Mouse (Mus musculus): Measurements from ENCODE around the gene Sh3bgrl2. TPM values are rescaled to one million over a fixed set of nuclear protein-coding genes. Genes with fewer than 3 reads are reported as not detected.
A peak's percentile ranks its signal among the peaks of the same experiment; 100 is the strongest.

Sh3bgrl2 gene
- polyA plus RNA-seq, 1 experiment, result 13.8 TPM

DNA sequence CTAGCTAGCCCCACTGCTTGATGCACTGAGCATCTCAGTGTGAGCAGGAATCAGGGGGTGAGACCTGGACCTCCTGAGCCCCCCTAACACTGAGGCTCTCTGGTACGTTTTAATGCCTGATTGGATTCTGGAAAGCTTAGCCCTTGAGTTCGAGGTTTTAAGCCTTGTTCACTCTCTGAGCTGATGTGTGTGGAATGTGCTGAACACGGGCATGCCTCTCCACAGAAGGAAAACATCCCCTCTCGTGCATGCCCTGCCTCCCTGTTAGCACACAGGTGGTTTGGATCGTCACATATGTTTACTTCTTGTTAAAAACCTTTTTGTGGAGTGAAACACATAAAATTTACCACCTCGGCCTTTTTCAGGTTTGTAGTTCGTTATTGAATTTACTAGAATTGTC lies 34.6 kb downstream of the Sh3bgrl2 start:
- Histone ChIP-seq H3K4me1 (ENCODE audit: control insufficient read depth, insufficient read depth, low read length) (peaks cover 3% of the 10 kb centered on the region; the same call in 1 of the 2 replicates), H3K4me3 (ENCODE audit: insufficient read depth, low read length) (no peak overlapping the region), H3K27ac (ENCODE audit: insufficient read depth, low read length) (no peak overlapping the region)
- TF ChIP-seq POLR2A (IDR thresholded peaks at IDR 0.05; ENCODE audit: extremely low read depth, insufficient read depth, low read length), result no peak
- TF ChIP-seq CTCF (IDR thresholded peaks at IDR 0.05; ENCODE audit: extremely low read depth, insufficient read depth, low read length), result no peak

DNA sequence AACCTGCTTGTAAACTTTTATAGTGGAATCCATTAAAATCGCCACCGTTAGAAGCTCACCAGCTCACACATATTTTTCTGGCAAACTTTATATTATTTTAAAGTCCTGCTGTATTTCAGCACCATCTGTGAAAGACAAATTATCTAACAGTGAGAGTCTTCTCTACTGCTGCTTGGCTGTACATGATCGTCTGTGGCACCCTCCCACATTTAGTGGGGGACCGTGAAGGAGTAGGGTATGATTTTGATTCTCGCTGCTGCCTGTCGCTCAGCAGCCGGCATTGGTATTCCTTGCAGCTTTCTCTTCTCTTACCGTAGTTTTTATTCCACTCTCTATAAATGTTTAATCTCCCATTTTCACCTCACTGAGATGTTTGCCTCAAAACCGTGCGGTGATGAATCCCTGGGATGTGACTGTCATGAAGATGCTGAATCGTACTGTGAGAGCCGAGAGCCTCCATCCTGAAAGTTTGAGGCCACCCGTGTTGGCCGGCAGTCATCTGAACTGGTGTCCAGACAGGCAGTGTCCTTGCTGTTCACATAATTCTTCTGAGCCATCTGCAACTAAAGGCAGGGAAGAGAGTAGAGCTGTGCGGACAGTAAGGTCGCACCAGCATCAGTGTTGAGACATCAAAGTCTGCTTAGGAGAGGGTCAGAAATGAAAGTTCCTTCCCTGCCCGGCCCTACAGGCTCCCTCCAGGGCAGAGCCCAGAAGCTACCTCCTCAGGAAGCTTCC lies 38.4 kb downstream of the Sh3bgrl2 start:
- Histone ChIP-seq H3K4me3 (ENCODE audit: insufficient read depth, low read length) (no peak overlapping the region), H3K27ac (ENCODE audit: insufficient read depth, low read length) (no peak overlapping the region), H3K4me1 (ENCODE audit: control insufficient read depth, insufficient read depth, low read length) (peaks cover 3% of the 10 kb centered on the region; the same call in 1 of the 2 replicates)
- no peak for TF ChIP-seq POLR2A (IDR thresholded peaks at IDR 0.05; ENCODE audit: extremely low read depth, insufficient read depth, low read length)
- no peak for TF ChIP-seq CTCF (IDR thresholded peaks at IDR 0.05; ENCODE audit: extremely low read depth, insufficient read depth, low read length)

DNA sequence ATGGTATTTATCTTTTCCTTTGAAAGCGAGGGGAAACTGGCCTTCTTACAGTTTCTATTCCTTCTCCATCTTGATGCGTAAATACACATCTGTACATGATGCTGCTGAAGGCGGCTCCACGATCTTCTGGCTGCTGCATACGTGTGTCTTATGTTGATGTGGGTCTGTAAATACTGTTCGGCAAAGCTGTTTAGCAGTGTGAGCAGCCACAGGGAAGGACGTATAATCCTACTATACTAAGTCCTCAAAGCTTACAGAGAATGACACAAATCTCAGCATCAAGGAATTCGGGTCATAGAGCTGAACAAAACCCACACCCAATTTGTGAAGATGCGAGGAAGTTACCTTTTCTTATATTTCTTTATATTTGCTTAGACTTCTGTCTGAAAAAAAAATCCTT lies 39.0 kb downstream of the Sh3bgrl2 start:
- TF ChIP-seq POLR2A (IDR thresholded peaks at IDR 0.05; ENCODE audit: extremely low read depth, insufficient read depth, low read length) (no peak), CTCF (IDR thresholded peaks at IDR 0.05; ENCODE audit: extremely low read depth, insufficient read depth, low read length) (no peak)
- Histone ChIP-seq H3K27ac (ENCODE audit: insufficient read depth, low read length) (no peak overlapping the region), H3K4me3 (ENCODE audit: insufficient read depth, low read length) (no peak overlapping the region), H3K4me1 (ENCODE audit: control insufficient read depth, insufficient read depth, low read length) (peaks cover 3% of the 10 kb centered on the region; the same call in 1 of the 2 replicates)

DNA sequence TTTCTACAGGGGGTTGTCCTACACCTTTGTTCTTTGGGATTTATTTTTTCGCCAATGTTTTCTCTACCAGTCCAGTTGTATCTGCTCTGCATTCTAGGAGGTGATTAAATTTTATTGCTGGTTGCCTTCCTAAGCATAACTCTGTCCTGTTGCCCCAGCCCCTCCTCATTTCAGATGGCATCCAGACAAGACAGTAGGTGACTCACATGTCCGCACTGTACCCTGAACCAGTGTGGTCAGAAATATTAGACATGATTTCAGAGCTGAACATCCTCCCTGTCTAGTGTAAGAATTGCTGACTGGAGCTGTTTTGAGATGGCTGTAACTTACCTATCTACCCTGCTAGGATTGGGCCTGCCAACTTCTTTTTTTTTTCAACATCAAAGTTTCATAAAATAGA lies 40.9 kb downstream of the Sh3bgrl2 start:
- H3K4me1 ChIP-seq (ENCODE audit: control insufficient read depth, insufficient read depth, low read length), result peaks cover 3% of the 10 kb centered on the region
- H3K4me3 ChIP-seq (ENCODE audit: insufficient read depth, low read length), result no peak overlapping the region
- TF ChIP-seq CTCF (IDR thresholded peaks at IDR 0.05; ENCODE audit: extremely low read depth, insufficient read depth, low read length), result no peak
- TF ChIP-seq POLR2A (IDR thresholded peaks at IDR 0.05; ENCODE audit: extremely low read depth, insufficient read depth, low read length), result no peak
- no peak overlapping the region for H3K27ac ChIP-seq (ENCODE audit: insufficient read depth, low read length)

DNA sequence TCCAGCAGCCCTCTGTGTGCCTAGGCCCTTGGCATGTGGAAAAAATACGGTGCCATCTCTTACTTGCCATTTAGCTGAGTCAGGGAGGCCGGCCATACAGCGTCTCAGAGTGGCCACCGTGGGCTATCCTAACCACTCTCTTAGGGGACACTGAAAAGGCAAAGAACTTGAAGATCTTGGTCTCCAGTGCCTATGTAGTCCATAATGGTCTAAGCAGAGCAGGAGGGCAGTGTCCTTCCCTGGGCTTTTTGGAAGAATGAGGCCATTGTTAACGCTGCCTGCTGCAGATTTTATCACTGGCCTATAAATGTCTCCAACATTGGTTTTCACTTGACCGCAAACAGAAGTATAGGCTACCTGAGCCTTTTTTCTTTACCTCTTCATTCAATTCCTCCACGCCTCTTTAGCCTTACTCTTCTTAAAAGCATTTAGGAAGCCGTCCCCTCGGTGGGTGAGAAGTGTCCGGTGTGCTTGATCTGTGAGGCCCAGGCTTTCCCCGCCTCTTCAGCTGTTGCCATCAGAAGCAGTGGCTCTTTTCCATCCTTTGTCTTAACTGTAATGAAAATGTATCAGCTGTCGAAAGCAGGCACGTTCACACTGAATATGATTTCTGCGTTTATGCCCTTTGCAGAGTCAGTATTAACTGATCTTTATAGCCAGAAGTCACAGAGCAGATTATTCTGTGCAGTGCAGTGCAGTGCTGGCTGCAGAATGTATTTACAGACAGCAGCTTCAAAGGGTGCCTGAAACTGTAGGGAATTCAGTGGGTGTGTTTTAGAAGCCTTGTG lies 41.7 kb downstream of the Sh3bgrl2 start:
- Histone ChIP-seq H3K4me1 (ENCODE audit: control insufficient read depth, insufficient read depth, low read length) (peaks cover 3% of the 10 kb centered on the region), H3K27ac (ENCODE audit: insufficient read depth, low read length) (peak overlapping the region; percentile 20; the same call in 1 of the 2 replicates), H3K4me3 (ENCODE audit: insufficient read depth, low read length) (no peak overlapping the region)
- TF ChIP-seq CTCF (IDR thresholded peaks at IDR 0.05; ENCODE audit: extremely low read depth, insufficient read depth, low read length) (no peak), POLR2A (IDR thresholded peaks at IDR 0.05; ENCODE audit: extremely low read depth, insufficient read depth, low read length) (no peak)

DNA sequence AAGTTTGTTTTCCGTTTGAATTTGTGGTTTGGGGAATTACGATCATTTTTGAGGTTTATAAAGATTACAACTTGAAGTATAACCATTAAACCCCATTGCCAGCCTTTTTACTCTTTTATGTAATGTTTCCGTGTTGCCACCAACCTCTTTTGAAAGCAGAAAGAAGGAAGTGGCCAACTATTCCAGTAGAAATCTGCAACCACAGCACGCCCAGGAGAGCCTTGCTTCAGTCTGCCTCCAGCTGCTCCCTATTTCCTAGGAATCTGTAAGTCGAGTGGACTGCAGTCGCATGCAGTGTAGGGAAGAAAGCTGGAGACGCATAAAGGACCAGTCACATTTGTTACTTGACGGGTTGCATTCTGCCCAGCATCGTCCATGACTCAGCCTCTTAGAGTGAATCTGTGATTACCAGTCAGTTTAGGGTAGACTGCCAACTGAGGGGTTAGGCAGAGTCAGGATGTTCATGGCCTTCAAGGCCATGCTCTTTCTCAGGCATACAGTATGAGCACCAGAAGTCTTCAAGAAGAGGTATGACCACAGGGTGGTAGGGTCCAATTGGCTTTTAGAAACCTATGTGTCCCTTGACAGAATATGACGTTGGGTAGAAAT lies 43.8 kb downstream of the Sh3bgrl2 start:
- H3K4me1 ChIP-seq (ENCODE audit: control insufficient read depth, insufficient read depth, low read length), result peaks cover 7% of the 10 kb centered on the region
- TF ChIP-seq POLR2A (IDR thresholded peaks at IDR 0.05; ENCODE audit: extremely low read depth, insufficient read depth, low read length) (no peak), CTCF (IDR thresholded peaks at IDR 0.05; ENCODE audit: extremely low read depth, insufficient read depth, low read length) (no peak)
- H3K27ac ChIP-seq (ENCODE audit: insufficient read depth, low read length), result no peak overlapping the region
- H3K4me3 ChIP-seq (ENCODE audit: insufficient read depth, low read length), result no peak overlapping the region

DNA sequence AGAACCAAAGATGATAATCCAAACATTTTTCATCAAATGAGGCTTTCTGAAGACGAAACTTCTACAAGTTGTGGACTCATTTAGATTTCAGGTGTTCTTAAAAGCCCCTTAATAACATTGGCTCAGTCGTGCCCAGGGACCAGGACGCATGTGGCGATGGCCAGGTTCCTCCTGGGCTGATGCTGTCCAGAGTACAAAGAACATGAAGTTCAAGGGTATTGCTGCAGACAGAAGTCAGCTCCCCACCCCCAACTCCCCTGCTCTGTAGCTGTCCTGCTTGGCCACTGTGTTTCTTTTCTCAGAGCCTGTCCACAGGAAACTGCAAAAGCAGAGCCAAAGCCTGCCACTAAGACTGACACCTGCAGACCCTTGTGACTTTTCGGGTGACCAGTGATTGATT lies 45.7 kb downstream of the Sh3bgrl2 start:
- H3K4me1 ChIP-seq (ENCODE audit: control insufficient read depth, insufficient read depth, low read length), result peaks cover 17% of the 10 kb centered on the region
- H3K27ac ChIP-seq (ENCODE audit: insufficient read depth, low read length), result no peak overlapping the region
- TF ChIP-seq POLR2A (IDR thresholded peaks at IDR 0.05; ENCODE audit: extremely low read depth, insufficient read depth, low read length), result no peak
- TF ChIP-seq CTCF (IDR thresholded peaks at IDR 0.05; ENCODE audit: extremely low read depth, insufficient read depth, low read length), result no peak
- no peak overlapping the region for H3K4me3 ChIP-seq (ENCODE audit: insufficient read depth, low read length)

DNA sequence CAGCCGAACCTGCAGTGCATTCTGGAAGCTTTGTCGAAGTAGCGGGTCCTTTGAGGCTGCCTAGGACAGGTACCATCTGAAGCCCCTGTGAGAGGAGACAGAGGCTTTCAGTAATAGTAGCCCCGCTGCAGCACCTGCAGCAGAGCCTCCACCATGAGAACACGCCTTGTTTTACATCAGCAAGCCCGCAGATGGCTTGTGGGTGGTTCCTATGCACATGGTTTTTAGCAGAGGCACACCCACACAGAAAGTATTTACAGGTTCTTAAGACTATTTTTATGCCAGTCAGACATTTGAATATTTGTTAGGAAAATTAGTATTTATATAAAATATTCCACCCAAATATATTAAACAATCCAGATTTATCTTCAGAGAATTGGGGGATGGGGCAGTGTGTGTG lies 48.0 kb downstream of the Sh3bgrl2 start:
- TF ChIP-seq POLR2A (IDR thresholded peaks at IDR 0.05; ENCODE audit: extremely low read depth, insufficient read depth, low read length) (0 out of 2 replicates have a peak, but pooled peaks have one; percentile 11), CTCF (IDR thresholded peaks at IDR 0.05; ENCODE audit: extremely low read depth, insufficient read depth, low read length) (no peak)
- Histone ChIP-seq H3K4me3 (ENCODE audit: insufficient read depth, low read length) (no peak overlapping the region), H3K27ac (ENCODE audit: insufficient read depth, low read length) (no peak overlapping the region), H3K4me1 (ENCODE audit: control insufficient read depth, insufficient read depth, low read length) (peaks cover 24% of the 10 kb centered on the region)

DNA sequence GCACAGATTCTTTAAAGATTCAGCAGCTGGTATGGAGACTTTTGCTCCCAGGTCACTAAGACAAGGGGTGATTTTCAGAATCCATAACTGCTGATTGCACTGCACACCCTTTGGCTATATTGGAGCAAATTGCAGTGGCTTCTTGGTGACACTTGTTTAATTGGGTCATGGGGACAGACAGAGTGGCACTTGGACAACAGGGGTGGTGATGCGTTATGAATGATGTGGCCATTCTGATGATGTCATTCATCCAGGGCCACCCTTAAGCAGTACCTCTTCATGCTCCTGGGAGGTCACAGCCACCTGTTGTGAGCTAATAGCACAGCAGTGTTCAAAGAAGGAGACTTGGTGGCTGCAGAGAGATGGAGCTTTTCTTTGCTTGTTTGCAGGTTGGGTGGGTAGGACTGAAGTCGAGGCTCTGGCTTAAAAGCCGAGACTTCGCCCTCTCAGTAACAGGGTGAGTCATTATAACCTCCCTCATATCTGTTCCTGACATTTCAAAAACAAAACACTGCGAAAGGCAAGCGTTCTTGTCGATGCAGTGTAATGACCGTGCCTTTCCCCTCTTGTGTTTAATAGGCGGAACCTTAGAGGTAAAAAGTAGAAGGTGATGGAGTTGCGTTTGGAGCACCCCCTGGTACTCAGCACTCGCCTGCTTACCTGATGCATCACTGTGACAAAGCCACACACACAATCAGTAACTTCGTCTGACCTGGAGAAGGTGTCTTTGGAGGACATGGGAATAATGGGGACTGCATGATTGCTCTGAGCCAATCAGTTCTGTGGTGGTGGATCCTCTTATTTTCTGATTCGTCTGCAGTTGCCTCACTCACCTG lies 48.7 kb downstream of the Sh3bgrl2 start:
- TF ChIP-seq POLR2A (IDR thresholded peaks at IDR 0.05; ENCODE audit: extremely low read depth, insufficient read depth, low read length) (no peak), CTCF (IDR thresholded peaks at IDR 0.05; ENCODE audit: extremely low read depth, insufficient read depth, low read length) (no peak)
- Histone ChIP-seq H3K4me1 (ENCODE audit: control insufficient read depth, insufficient read depth, low read length) (peaks cover 24% of the 10 kb centered on the region), H3K27ac (ENCODE audit: insufficient read depth, low read length) (peak overlapping the region; percentile 74), H3K4me3 (ENCODE audit: insufficient read depth, low read length) (no peak overlapping the region)
